Mouse (Mus musculus): ENCODE data around the gene Gjd3.

Gene Gjd3

GRCm38 (mm10) chr11:98932293-98933091, 50.3 kb downstream of the Gjd3 start:
- no peak for DNase-seq (ENCODE audit: low spot score)
